Mouse (Mus musculus) CD8-positive naive resting alpha-beta T cell, adult 2 months (primary cell): ENCODE results near the gene Ctrb1.

Experiments used
- DNase-seq, 2 experiments: peaks; one replicate each; pipeline ENCODE4 v3.0.0; 2022; ENCODE audit warnings: low read depth in 2 of 2, low spot score in 2 of 2

Gene Ctrb1

GRCm38 (mm10) chr8:111682521-111682920, 8.3 kb downstream of the Ctrb1 start:
- DNase-seq, result no peak

GRCm38 (mm10) chr8:111681153-111681552, 9.7 kb downstream of the Ctrb1 start:
- DNase-seq, result no peak

GRCm38 (mm10) chr8:111680423-111681028, 10.3 kb downstream of the Ctrb1 start:
- no peak for DNase-seq

GRCm38 (mm10) chr8:111678848-111679247, 12.0 kb downstream of the Ctrb1 start:
- no peak for DNase-seq

GRCm38 (mm10) chr8:111678111-111678510, 12.7 kb downstream of the Ctrb1 start:
- DNase-seq, result peak; percentile 37 to 59

- peak; percentile 11 to 42 for DNase-seq
Measured at GRCm38 (mm10) chr8:111676237-111676636, 14.6 kb downstream of the Ctrb1 start.

- no peak for DNase-seq
Measured at GRCm38 (mm10) chr8:111666751-111667150, 24.1 kb downstream of the Ctrb1 start.

- DNase-seq, result peak in 1 of 2 experiments; percentile 36
Measured at GRCm38 (mm10) chr8:111662473-111662872, 28.3 kb downstream of the Ctrb1 start.

- no peak for DNase-seq
Measured at GRCm38 (mm10) chr8:111658819-111659423, 31.9 kb downstream of the Ctrb1 start.

GRCm38 (mm10) chr8:111657312-111657854, 33.4 kb downstream of the Ctrb1 start:
- no peak for DNase-seq

GRCm38 (mm10) chr8:111653524-111653923, 37.3 kb downstream of the Ctrb1 start:
- DNase-seq, result no peak

GRCm38 (mm10) chr8:111650651-111651050, 40.2 kb downstream of the Ctrb1 start:
- no peak for DNase-seq

GRCm38 (mm10) chr8:111648834-111649233, 42.0 kb downstream of the Ctrb1 start:
- DNase-seq, result no peak

GRCm38 (mm10) chr8:111645715-111646114, 45.1 kb downstream of the Ctrb1 start:
- DNase-seq, result peak; percentile 20 to 49

GRCm38 (mm10) chr8:111644286-111645051, 46.3 kb downstream of the Ctrb1 start:
- peak; percentile 60 to 64 for DNase-seq

- peak; percentile 88 to 89 for DNase-seq
Measured at GRCm38 (mm10) chr8:111643264-111644141, 47.3 kb downstream of the Ctrb1 start, which contains the start of gene Zfp1. Gene Zfp1, plus strand, starts transcription at chr8:111643401.

GRCm38 (mm10) chr8:111642939-111643263, 47.9 kb downstream of the Ctrb1 start:
- DNase-seq, result no peak

GRCm38 (mm10) chr8:111642496-111642895, 48.3 kb downstream of the Ctrb1 start:
- no peak for DNase-seq

- no peak for DNase-seq
Measured at GRCm38 (mm10) chr8:111641064-111641463, 49.7 kb downstream of the Ctrb1 start.

GRCm38 (mm10) chr8:111638086-111638485, 52.7 kb downstream of the Ctrb1 start:
- DNase-seq, result no peak
